Mouse (Mus musculus) ES-Bruce4 (cell line): ENCODE data around the gene G3bp1.
A peak's percentile ranks its signal among the peaks of the same experiment; 100 is the strongest.

Experiments used
- CTCF ChIP-seq: IDR thresholded peaks from one replicate; pipeline ENCODE4 v1.8.1; 2011; ENCODE audit warnings: low read depth, low read length
- EP300 ChIP-seq: IDR thresholded peaks from 2 replicates; pipeline ENCODE4 v1.6.1; 2011; ENCODE audit warnings: low read depth, low read length; ENCODE audit not compliant: insufficient read depth
- POLR2A ChIP-seq: IDR thresholded peaks from one replicate; pipeline ENCODE4 v1.8.1; 2011; ENCODE audit warnings: low read length; ENCODE audit not compliant: insufficient read depth

DNA sequence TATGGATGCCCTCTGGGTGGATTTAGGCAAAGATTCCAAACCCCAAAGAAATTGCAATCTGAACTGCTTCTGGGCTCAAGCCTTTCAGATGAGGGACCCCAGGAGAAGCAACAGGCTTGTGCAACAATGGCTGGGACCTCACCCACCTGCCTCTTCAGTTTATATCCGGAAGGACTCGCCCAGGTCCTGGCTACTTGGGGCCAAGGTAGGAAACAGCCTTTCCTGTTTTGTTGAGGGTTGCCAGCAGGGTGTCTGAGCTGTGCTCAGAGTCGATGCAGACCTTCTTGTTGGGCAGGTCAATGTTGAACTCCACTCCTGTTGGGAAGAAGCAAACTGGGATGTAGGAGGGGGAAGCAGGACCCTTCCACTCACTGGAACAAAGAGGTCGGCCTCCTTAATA lies 19.2 kb upstream of the G3bp1 start:
- TF ChIP-seq CTCF (no peak), POLR2A (no peak), EP300 (0 out of 2 replicates have a peak, but pooled peaks have one; percentile 28)
